Mouse (Mus musculus) liver, adult 2 months (tissue): ENCODE measurements around the gene Tbc1d32.

Source experiments
- CTCF ChIP-seq: fragments of 200-500 bp; IDR thresholded peaks from 2 replicates; pipeline ENCODE4 v1.5.1; 2011; ENCODE audit warnings: low read depth, low read length, control low read depth
- POLR2A ChIP-seq: fragments of 200-500 bp; IDR thresholded peaks from 2 replicates; pipeline ENCODE4 v1.6.1; 2011; ENCODE audit warnings: low read length, control low read depth; ENCODE audit not compliant: insufficient read depth; ENCODE audit errors: extremely low read depth

DNA sequence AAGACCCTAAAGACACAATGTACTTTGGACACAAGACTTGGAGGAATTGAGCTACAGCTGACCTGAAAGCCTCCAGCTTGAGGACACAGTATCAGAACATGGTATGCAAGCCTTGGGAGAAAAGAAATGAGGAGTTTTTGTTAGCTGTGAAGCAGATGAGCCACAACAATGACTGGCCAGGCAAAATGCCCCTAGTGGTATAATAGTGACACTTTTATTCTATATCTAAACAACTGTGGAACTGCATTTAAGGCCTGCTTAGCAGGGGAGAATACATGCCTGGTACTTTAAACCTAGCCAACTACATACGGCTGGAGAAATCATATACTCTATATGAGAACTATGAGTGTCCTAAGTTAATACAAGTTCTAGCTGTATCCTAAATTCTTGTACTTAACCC is 101.5 kb downstream of the Tbc1d32 start:
- TF ChIP-seq CTCF (no peak), POLR2A (no peak)
